ENCODE assay signal across 11 mouse cellular contexts in genomic region chr2:34031001-34031412, GRCm38 (mm10).
DNase-seq lines count a peak whose midpoint lies in the region; ATAC-seq and TF ChIP-seq lines count a peak whose summit lies in the region.
"Had no signal": no experiment of that assay in that cellular context is flagged by ENCODE, and none has a peak within 500 bp of the region (broad histone marks: within the 10 kb centered on the region; RNA-seq: fewer than 3 reads in every experiment).

No protein-coding gene starts in this region.

- no peak overlapping the region for H3K4me3 ChIP-seq in lung, embryonic 15.5 days
- H3K4me3 ChIP-seq in forebrain, embryonic 13.5 days = no peak overlapping the region
- no peak overlapping the region for H3K4me3 ChIP-seq in midbrain, embryonic 13.5 days (replicated peaks)
- H3K4me3 ChIP-seq in liver, postnatal 0 days (ENCODE audit: low read depth, low read length) = no peak overlapping the region
- H3K4me3 ChIP-seq: myocyte had no signal

- no peaks in the 10 kb centered on the region for H3K36me3 ChIP-seq in lung, embryonic 15.5 days
- H3K36me3 ChIP-seq in forebrain, embryonic 13.5 days (ENCODE audit: poor library complexity, severe bottlenecking) = no peaks in the 10 kb centered on the region
- H3K36me3 ChIP-seq in midbrain, embryonic 13.5 days = no peaks in the 10 kb centered on the region
- no peaks in the 10 kb centered on the region for H3K36me3 ChIP-seq in liver, postnatal 0 days (replicated peaks; ENCODE audit: insufficient read depth, low read length)

- peaks cover 30% of the 10 kb centered on the region for H3K4me1 ChIP-seq in lung, embryonic 15.5 days
- H3K4me1 ChIP-seq in forebrain, embryonic 13.5 days = peaks cover 46% of the 10 kb centered on the region
- H3K4me1 ChIP-seq in midbrain, embryonic 13.5 days (replicated peaks) = peaks cover 63% of the 10 kb centered on the region
- no peaks in the 10 kb centered on the region for H3K4me1 ChIP-seq in liver, postnatal 0 days (ENCODE audit: insufficient read depth)

- H3K9ac ChIP-seq in lung, embryonic 15.5 days = no peak overlapping the region
- no peak overlapping the region for H3K9ac ChIP-seq in forebrain, embryonic 13.5 days
- 0 out of 2 replicates have a peak overlapping the region, but pooled peaks have one; percentile 19 for H3K9ac ChIP-seq in midbrain, embryonic 13.5 days (replicated peaks)
- no peak overlapping the region for H3K9ac ChIP-seq in liver, postnatal 0 days (replicated peaks)

- H3K4me2 ChIP-seq in lung, embryonic 15.5 days = peak overlapping the region; percentile 15; the same call in 1 of the 2 replicates
- H3K4me2 ChIP-seq in forebrain, embryonic 13.5 days = peak overlapping the region; percentile 20
- H3K4me2 ChIP-seq in midbrain, embryonic 13.5 days (replicated peaks) = 0 out of 2 replicates have a peak overlapping the region, but pooled peaks have one; percentile 11
- no peak overlapping the region for H3K4me2 ChIP-seq in liver, postnatal 0 days (ENCODE audit: low read depth, low read length)

- peak overlapping the region; percentile 39; the same call in 1 of the 2 replicates for H3K27ac ChIP-seq in lung, embryonic 15.5 days
- peak overlapping the region; percentile 44 for H3K27ac ChIP-seq in forebrain, embryonic 13.5 days
- H3K27ac ChIP-seq in midbrain, embryonic 13.5 days = peak overlapping the region; percentile 80
- no peak overlapping the region for H3K27ac ChIP-seq in liver, postnatal 0 days (ENCODE audit: low read depth)

- H3K9me3 ChIP-seq in lung, embryonic 15.5 days = no peaks in the 10 kb centered on the region
- no peaks in the 10 kb centered on the region for H3K9me3 ChIP-seq in forebrain, embryonic 13.5 days (replicated peaks)
- H3K9me3 ChIP-seq in midbrain, embryonic 13.5 days = no peaks in the 10 kb centered on the region
- H3K9me3 ChIP-seq in liver, postnatal 0 days (ENCODE audit: low read length) = no peaks in the 10 kb centered on the region

- ATAC-seq in lung, embryonic 15.5 days (ENCODE audit: borderline replicate concordance, extremely low read depth, low FRiP score, low TSS enrichment) = no peak
- ATAC-seq in forebrain, embryonic 13.5 days = no peak
- no peak for ATAC-seq in midbrain, embryonic 13.5 days
- ATAC-seq in liver, postnatal 0 days = no peak

- DNase-seq in adrenal gland, adult 2 months = peak; percentile 67
- DNase-seq in adrenal gland, postnatal 25 days = no peak
- DNase-seq in lung, postnatal 14 days = no peak
- no peak for DNase-seq in frontal cortex, adult 2 months (ENCODE audit: extremely low spot score in 1 of 2, low spot score in 1 of 2)
- no peak for DNase-seq in liver, postnatal 0 days
- DNase-seq: cerebellum, postnatal 10 days; gastrocnemius, postnatal 10 days had no signal

- TF ChIP-seq EP300 in liver, postnatal 0 days (IDR thresholded peaks at IDR 0.05; ENCODE audit: low read depth) = no peak

- TF ChIP-seq CTCF in liver, postnatal 0 days (IDR thresholded peaks at IDR 0.05; ENCODE audit: low read depth) = no peak

- 8% methylated on average over 11 of the region's 11 CpGs for WGBS in lung, embryonic 15.5 days
- 11% methylated on average over 11 of the region's 11 CpGs for WGBS in forebrain, embryonic 13.5 days
- WGBS in midbrain, embryonic 13.5 days = 12% methylated on average over 11 of the region's 11 CpGs
- 32% methylated on average over 11 of the region's 11 CpGs for WGBS in liver, postnatal 0 days (ENCODE audit: insufficient replicate concordance)

- no peaks in the 10 kb centered on the region for H3K27me3 ChIP-seq in lung, embryonic 15.5 days
- peaks cover 30% of the 10 kb centered on the region for H3K27me3 ChIP-seq in forebrain, embryonic 13.5 days
- no peaks in the 10 kb centered on the region; the same call in 1 of the 2 replicates for H3K27me3 ChIP-seq in midbrain, embryonic 13.5 days
- H3K27me3 ChIP-seq in liver, postnatal 0 days (ENCODE audit: insufficient read depth, low read length) = no peaks in the 10 kb centered on the region
